Mouse (Mus musculus): Measurements from ENCODE around the gene Map1s.
"Not testable (repeated sequence)": the region's sequence is repeated elsewhere in the genome, so short reads cannot be mapped to it uniquely, and the experiment has no call there.

Map1s gene

DNA sequence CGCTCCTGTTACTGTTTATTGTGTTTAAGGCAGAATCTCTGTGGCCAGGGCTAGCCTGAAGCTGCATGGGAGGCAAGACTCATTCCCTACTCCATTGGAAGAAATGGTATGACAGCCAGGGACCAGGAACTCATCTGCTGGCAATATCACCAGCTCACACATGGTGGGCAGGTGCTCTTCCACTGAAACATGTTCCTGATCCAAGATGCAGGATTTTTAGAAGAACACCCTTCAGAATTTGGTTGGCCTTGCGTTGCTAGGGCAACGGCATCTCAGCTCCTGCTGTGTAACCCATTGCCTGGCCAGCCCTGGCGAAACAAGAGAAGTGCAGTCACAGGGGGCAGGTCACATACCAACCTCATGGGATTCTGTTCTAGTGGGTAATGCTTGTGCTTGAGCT is 26.2 kb upstream of the Map1s start:
- no peak for DNase-seq

DNA sequence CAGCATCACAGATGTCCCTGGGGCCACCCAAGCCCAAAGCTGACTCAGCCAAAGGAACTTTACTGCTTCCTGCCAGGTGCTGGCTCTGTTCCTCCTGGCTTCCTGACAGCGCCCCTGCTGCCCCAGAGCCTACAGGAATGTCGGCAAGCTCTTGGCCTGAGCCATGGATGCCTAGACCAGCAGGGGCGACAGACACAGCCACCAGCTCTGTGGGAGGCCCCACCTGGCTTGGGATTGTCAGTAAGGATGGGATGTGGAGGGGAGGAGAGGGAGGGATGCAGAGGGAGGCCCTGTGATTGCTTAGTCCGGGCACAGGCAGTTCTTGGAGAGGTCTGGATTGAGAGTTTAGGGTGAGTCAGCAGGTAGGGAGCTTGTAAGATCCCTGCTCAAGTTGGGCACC is 25.6 kb upstream of the Map1s start:
- no peak for DNase-seq

DNA sequence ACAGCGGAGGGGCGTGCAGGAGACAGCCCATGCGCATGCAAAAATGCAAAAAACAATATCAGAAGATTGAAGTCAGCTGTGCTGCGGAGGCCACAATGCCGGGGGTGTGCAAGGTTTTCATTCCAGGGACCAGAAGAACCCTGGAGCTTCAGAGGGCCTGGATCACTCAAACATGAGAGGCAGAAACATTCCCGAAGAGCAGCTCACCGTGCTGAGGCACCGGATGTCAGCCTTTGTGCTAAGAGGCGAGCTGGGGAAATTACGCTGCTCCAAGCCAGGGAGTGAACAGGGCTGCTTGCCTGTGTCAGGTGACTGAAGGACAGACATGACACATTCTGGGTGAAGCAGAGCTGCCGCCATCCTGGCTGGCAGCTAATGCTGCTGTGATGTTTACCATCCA is 25.2 kb upstream of the Map1s start:
- DNase-seq: no peak

DNA sequence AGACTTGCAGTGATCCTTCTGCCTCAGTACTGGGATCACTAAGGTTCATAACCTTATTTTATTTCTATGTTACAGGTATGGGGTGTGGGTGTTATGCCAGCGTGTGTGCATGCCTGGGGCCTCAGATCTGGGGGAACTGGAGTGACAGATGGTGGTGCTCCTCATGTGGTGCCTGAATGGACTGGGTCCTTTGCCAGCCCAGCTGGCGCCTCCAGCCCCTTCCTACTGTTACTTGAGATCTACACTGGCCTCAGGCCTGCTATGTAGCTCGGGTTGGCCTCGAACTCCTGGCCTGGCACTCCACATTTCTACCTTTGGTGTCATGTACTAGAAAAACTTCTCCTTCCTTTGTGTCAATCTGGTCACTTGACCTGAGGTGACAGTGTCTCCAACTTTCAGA is 21.5 kb upstream of the Map1s start:
- no peak for DNase-seq

DNA sequence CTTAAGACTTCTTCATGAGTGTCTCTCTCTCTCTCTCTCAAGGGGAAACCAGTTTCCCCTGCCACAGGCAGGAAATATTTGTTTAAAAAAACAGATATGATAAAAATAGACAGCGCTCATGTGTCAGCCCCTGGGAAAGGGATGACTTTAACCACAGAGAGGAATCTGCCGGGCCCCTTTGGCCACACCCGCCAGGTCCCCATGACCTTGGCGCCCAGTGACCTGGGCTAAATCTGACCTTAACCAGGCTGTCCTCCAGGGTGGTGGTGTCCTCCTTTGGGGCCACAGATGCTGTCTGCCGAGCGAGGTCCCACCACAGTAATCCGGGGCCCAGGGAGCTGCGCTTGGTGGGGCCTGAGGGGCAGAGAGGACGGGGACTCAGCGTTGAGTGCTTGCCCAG is 21.0 kb upstream of the Map1s start:
- DNase-seq: no peak

DNA sequence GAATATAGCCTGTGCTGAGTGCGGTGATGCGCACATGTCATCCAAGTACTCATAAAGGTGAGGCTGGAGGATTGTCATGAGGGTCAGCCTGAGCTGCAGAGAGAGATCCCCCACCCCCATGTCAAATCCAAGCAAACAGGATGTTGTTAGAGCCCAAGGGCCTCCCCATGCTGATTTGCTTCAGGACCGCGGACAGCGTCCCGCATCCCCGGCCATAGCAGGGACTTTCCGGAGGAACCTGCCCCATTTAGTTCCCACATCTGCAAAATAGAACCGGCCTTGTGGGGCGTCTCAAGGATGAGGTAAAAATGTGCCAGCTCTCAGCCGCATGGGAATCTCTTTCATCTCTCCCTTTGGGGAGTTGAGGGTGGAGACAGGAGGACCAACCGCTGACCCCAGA is 20.1 kb upstream of the Map1s start:
- no peak for DNase-seq

DNA sequence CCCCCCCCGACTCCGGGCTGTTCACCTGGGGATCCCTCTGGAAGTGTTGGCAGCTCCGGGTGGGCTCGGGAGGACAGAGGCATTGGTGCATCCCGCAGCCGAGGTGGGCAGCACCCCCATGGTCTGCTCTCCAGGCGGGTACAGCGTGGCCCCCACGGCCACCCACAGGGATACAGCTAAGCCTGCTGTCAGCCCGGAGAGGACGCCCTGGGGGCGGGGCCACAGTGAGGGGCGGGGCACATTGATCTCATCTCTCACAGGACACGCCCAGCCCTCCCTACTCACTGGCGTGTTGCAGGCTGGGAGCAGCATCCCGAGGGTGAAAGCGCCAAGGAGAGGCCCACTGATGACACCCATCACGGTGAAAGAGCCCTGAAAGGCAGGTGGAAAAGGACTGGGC is 18.1 kb upstream of the Map1s start:
- DNase-seq: no peak

DNA sequence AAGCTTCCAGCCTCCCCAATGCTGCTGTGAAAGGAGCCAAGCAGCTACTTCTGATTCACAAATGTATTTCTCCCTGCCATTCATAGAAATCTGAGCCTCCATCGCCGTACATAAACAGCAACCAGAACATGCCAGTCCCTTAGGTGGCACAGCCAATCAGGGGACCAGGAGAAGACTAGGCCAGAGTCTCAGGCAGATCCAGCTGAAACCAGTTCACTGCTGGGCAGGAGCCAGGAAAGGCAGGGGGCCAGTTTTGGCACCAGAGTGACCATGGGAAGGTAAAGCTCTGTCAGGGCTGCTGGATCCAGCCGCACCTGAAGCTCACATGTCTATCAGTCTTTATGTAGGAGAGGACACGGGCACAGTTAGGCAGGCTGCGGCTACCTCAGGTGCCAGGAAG is 15.1 kb upstream of the Map1s start:
- DNase-seq: no peak

DNA sequence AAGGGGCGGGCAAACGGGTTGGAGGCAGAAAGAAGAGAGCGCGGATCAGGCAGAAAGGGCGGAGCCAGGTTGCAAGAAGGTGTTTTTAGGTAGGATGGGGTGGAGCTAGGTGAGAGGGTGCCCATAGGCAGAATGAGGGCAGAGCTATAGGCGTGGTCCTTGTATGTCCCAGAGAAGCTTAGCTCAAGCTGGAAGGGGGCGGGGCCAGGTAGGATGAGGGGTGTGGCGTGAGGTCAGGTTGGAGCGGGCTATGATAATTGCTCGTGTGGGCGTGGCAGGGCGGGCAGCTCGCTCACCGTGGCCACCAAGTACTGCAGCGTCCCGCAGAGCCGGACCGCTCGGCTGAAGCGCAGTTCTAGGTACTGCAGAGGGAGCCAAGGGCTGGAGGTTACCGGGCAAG is 14.4 kb upstream of the Map1s start:
- no peak for DNase-seq

DNA sequence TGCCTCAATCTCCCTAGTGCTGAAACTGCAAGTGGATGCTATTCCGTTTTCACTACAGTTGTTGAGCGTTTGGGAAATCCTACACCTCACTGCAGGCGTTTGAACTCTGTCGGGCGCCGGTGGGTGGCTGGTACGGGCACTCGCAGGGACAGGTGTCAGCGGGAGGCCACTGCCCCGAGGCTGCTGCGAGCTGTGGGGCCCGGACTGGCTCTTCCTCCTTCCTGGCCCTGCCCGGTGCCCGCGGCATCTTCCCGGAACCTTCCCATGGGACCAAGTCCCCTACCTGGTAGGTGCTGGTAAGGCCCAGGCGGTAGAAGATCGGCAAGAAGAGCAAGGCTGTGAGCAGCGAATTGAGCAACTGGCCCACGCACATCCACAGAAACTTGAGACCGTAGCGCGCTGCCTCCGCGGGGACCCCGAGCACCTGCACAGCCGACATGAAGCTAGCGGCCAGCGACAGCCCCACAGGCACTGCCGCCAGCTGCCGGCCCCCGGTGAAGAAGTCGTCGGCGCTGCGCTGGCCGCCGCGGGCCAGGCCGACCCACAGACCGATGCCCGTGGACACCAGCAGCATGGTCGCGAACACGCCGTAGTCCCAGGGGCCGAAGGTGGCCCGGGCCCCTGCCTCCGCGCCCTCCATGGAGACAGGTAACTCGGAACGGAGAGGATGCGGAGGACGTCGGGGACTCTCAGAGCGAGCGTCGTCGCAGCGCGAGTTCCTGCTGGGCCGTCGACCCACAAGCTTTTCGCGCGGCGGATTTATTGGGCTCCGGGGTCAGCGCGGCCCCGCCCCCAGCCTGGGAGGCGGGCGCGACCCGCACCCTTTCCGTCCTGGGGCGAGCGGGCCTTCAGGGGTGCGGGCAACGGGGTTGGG is 13.5 kb upstream of the Map1s start, which contains the start of gene Slc5a5:
TSS of gene Slc5a5 (minus strand) at position 736 of the 874 bp plus-strand sequence.
- DNase-seq: no peak

DNA sequence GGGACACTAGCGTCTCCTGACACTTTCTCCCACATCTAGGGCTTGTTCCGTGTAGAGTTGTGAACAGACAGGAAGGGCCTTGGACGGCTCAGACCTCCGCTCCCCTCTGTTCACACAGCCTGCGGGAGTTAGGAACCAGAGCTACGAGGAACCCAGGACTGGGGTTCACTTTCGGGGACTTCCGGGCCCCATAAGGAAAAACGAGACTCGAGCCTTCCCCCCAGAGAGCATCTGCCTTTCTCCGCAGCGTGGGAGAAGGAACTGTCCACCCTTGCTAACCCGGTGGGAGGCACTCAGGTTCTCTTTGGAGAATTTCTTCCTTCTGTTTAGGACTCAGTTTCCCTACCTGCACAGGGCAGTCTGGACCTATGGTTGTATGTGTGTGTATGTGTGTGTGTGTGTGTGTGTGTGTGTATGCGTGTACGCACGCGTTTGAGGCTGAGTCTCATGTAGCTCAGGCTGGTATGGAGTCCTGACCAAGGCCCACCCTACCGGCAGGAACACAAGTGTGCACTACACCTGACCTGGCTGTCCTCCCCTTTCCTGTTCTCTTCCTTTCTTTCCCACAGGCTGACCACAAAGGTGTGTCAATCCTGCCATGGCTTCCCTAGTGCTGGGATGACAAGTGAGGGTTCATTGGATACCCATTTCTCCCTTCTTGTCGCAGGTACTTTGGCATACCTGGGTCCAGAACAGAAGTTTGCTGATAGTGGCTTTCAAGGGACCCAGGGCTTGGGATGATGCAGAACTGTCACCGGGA is 12.7 kb upstream of the Map1s start:
- no peak for DNase-seq

DNA sequence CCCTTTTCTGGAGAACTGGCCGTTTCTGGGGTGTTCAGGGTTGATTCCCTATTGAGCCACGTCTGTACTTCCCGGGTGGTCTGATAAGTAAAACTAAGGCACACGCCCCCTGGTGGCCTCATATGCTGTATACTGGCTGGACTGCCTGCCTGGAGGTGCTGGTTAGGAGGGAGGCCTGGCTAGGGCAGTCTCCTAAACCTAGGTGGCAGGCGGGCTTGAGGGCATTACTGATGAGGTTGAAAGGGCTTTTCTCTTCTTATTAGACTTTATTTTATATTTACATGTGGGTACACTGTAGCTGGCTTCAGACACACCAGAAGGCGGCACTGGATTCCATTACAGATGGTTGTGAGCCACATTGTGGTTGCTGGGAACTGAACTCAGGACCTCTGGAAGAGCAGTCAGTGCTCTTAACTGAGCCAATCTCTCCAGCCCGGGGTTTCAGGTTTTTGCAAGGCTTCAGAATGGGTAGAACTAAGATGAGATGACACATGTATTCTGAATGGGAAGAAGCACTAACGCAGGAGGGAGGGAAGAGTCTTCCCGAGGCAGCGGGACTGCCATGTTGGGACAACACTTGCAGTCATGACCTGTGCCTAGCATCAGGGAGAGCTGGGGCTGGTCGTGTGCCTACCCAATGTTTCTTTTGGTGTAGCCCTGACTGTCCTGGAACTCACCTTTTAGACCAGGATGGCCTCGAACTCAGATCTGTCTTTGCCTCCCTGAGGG is 11.9 kb upstream of the Map1s start:
- DNase-seq: no peak

DNA sequence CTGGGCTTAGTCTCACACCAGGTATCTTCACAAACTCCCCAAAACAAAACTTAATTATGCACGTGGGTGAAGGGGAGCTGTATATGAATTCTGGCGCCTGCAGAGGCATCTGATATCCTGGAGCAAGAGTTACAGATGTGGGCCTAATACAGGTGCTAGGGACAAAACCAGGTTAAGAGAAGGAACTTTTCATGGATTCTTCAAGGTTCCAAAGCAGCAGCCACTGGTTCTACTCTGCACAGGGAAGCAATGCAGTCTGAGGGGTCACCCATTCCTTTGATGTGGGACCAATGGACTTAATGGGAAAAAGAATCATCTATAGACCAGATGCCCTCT is 11.4 kb upstream of the Map1s start:
- no peak for DNase-seq

DNA sequence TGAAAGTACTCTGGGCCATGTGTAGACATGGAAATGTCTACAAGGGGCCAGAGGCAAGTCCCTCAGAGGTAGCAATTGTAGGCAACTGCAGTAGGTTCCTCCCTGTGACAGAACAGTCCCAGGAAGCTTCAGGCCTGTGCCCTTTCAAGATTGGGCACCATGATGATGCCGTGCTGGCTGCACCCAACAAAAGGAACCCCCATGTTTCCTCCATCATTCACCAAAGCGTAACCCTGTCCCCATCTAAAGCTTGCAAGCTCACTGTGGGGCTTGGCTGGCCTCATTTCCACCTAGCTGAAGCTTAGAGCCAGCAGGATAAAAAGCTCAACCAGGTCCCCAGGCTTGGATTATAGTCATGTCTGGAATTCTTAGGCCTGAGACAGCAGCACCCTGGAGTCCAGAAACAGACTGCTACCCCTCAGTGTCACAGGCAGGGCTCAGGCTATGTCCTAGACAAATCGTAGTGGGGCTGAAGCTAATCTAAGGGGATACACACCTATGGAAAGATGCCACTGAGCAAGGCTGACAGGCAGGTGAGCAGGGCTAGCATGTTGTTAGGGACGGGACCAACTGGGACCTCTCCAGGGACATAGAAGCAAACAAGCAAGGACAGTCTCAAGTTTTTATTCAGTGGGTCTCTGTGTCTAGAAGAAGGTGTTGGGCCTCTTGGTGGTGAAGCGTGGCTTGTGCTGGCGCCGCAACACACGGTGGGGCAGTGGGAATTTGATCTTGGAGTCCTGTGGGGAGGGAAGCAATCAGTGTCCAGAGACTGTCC is 10.8 kb upstream of the Map1s start:
- DNase-seq: no peak

DNA sequence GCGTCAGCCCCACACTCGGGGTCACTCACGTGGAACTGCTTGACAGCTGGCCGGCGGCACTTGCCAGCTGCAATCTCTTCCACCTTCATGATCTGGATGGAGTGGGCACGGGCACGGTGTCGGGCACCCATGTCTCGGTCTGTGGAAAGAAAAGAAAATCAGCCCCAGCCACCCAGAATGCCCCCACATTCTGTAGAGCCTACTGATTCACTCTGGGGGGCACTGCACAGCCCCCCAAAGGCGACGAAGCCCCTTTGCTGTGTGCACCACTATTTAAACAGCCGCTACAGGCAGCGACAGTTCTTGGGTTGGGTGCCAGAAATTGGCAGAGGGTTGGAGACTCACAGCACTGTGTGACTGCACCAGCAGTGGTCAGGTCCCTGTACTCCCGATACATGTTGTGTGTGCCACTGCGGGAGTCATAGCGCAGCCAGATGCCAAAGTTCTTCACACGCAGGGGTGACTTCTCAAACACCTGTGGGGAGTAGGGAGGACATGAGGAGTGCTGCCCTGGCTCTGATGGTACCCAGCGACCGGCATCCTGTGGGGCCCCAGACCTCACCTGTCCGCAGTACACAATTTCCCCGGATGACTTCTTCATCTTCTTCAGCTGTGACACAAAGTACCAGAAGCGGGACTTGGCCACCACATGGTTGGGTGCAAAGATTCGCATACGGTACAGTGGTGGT is 10.0 kb upstream of the Map1s start:
- DNase-seq: not testable (repeated sequence)

DNA sequence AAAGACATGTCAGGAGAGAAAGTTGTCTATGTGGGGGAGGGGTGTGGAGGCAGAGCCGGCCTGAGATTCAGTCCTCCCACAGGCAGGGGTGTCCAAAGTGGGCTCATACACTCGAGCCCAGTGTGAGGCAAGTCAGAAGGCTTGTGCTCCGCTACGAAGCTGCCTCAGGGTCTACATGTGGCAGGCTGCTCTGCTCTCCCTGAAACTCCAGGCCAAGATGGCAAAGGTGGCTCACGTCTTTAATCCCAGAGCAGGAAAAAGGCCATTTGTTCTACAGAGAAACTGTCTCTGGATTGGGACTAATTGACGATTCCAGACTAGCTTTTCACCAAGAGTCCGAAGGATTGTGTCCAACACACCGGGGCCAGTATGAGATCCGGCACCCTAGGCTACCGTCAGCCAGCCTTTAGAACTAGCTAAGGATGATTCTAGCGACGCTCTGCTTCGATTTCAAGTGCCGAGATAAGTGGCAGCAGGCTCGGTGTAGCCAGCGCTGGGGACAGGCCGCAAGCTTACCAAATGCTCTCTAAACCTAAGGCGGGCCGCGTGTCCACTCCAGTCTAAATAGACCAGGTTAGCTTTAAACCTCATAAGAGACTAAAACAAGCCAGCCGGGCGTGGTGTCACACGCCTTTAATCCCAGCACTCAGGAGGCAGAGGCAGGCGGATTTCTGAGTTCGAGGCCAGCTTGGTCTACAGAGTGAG is 9.3 kb upstream of the Map1s start:
- no peak for DNase-seq

DNA sequence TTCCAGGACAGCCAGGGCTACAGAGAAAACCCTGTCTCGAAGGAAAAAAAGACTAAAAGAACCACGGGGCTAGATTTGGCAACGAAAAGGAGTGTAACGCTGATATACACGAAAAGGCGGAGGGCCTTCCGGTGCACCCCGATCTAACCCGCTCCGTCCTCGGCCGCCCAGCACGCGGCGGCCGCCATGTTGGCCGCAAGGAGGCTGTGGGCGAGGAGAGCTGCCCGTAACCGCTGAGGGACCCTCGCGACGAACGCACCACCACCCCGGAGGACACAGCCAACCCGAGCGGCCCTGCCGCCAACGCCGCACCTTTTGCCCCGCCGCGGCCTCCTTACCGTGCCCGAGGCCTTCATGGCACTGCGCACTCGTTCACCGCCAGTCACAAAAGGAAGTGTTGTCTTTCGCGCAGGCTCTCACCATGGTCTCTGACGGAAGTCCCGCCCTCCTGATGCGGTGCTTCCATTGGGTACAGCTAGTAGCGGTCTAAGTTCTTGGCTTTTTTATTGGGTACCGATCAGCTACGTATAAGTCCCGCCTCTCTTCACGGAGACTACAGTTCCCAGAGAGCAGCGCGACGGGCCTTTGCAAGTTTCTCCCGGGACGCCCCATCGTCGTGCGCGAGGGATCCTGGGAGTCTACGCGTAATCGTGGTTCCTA is 8.6 kb upstream of the Map1s start, which contains the start of gene Rpl18a:
TSS of gene Rpl18a (minus strand) at position 392 of the 660 bp plus-strand sequence.
- peak; percentile 93 for DNase-seq

DNA sequence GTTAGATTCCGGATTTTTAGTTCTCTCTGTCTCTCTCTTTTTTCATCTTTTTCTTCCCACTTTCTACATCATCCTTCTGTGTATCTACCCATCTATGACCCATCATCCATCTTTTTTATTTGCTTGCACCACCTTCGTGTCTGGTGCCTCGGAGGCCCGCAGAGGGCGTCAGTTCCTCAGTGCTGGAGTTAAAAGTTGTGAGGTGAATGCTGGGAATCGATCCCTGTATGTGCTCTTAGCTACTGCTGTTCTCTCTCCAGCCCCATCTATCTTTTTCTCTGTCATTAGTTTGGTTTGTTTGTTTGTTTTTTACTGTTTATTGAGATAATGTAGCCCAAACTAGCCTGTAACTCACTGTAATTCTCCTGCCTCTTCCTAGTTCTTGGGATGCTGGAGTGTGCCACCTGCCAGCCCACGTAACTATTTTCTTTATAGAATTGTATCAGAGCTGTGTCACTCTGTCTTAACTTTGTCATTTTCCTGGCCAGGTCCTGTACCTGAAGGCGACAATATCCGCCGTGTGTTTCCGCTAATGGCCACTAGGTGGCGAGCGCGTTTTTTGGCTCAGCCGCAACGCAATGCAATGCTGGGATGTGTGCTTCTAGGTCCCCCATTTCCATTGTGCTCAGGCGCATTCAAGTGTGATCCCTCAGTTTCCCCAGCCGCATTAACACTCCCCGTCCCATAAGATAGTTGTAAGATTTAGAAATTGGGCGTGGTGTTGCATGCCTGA is 7.9 kb upstream of the Map1s start:
- peak; percentile 78 for DNase-seq

DNA sequence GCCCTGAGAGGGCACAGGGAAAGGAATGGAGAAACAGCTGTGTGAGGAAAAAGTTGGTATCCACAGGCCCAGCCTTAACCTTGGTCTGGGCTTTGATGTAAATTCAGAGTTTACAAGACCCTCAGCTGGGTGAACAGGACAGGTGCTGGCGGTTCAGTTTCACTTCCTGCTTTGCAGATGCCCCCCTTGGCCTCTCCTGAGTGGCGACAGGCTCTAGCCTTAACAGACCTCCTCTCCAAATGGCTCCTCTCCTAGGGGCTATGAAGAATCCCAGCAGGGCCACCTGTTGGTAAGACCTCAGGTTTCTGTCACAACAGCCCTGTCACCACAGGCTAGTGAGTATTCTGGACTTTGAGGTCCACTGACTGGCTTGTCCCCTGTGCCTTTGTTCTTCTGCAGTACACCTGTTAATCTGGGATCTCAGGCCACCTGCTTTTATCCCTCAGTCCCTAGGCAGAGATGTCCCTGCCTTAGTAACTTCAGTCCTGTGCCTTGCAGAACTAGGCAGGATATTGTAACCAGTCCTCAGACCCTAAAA is 7.0 kb upstream of the Map1s start:
- no peak for DNase-seq

DNA sequence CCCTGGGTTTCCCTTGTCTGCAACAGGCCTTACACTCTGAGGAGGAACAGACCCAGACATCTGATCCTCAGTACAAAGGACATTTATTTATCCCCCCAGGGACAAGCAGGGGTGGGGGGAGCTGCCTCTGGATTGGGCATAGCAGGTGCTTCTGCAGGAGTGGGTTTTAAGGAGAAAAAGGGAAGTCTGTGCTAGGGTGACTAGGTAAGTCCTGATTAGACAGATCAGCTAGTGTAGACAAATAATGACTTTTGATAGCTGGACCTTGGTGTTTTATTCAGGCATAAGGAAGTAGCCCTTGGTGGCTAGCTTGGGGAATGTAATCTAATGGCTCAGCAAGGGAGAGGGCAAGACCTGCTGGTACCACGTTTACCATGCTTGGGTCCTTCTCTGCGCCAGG is 6.5 kb upstream of the Map1s start:
- no peak for DNase-seq
